Mouse (Mus musculus) 416B (cell line): ENCODE data around the gene Pparg.

Source experiments
- DNase-seq: peaks from one replicate; pipeline ENCODE4 v3.0.0; 2011; ENCODE audit warnings: low read depth

Gene Pparg

GRCm38 (mm10) chr6:115360776-115361605 lies at the start of gene Pparg:
Gene Pparg (plus strand): TSS chr6:115360951.
- no peak for DNase-seq

- DNase-seq = no peak
These were observed 48.0 kb upstream of the Pparg start for GRCm38 (mm10) chr6:115312780-115313179.

- DNase-seq = no peak
These were observed 47.5 kb upstream of the Pparg start for GRCm38 (mm10) chr6:115313235-115313738.

- DNase-seq = no peak
These were observed 46.8 kb upstream of the Pparg start for GRCm38 (mm10) chr6:115313910-115314309.

DNA sequence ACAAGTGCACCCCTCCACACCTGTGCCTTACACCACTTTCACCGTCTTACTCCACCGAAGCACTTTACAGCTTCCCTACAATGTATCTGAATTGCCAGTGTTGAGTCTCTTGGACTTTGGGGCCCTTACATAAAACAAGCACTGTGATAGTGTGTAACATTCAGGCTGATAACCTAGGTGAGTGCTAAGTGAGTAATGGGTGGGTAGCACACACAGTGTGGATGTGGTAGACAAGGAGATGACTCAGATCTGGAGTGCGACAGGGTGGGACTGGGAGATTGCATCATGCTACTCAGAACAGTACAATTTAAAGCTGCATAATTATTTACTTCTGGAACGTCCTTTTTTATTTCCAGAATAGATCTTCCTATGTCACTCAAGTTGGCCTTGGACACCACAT lies 45.0 kb upstream of the Pparg start:
- peak; percentile 85 for DNase-seq

DNA sequence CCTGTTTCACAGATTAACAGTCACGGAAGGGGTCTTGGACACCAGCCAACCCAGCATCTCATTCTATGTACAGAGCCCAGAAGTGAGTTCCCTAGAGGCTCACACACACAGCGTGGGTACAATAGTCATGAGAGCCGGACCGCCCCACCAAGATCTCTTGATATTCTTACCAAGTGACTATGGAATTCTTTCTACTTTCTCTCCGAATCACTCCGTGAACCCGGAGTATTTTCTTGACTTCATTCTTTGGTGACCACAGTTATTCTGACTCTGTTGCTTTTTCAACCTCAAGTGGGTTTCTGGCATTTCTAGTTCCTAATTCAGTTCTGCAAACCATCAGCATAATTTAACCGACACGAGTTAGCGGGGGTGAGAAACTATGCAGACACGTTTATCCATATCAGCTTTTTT lies 43.9 kb upstream of the Pparg start:
- DNase-seq = no peak

GRCm38 (mm10) chr6:115318811-115319210 lies 41.9 kb upstream of the Pparg start:
- DNase-seq = no peak

GRCm38 (mm10) chr6:115319686-115320085 lies 41.1 kb upstream of the Pparg start:
- no peak for DNase-seq

DNA sequence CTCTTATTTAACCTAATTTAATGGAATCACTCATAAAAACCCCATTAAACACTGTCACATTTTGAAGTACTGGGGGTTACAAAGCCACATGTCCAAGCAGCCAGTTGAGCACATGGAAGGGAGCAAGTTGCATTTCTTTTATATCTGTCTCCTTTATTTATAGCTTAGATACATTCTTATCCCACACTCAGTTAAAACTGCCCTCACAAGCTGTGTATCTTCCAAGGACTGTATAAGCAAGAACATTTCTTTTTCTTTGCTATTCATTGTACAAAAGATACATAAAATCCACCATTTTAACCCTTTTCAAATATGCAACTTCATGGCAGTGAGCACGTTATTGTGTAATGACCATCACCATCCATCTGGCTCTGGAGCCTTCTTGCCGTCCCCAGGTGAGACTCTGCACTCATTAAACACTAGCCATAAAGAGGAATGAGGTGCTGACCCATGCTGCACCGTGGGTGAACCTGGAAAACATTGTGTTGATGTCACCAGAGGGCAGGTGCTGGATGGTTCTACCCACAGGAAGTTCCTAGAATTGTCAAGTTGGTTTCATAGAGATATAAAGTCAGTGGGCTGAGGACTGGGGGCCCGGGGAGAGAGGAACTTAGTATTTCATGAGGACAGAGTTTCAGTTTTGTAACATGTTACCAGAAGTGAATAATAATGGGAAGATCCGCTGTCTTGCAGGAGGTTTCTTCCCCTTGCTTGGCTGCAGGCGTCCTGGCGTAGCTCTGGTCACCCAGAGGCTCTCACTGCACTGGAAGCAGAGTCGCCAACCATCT lies 39.6 kb upstream of the Pparg start:
- DNase-seq = no peak

- no peak for DNase-seq
These were observed 38.8 kb upstream of the Pparg start for GRCm38 (mm10) chr6:115321883-115322351.

- peak; percentile 25 for DNase-seq
These were observed 37.8 kb upstream of the Pparg start for GRCm38 (mm10) chr6:115322956-115323355.

DNA sequence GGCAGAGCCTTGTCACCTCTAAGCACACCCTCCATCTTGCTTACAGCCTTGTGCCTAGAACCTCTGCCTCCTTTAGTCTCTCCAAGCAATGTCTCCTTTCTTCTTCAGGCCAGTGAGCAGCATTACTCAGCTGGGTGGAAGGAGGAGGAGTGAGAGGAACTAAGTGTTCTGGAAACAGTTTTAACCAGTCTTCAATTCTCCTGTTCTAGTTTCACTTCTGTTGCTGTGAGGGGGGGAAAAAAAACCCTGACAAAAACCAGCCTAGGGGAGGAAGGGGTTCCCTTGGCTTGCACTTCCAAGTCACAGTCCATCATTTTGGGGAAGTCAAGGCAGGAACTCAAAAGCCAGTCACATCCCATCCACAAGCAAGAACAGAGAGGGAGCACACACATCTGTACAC lies 29.8 kb upstream of the Pparg start:
- DNase-seq = no peak

GRCm38 (mm10) chr6:115333099-115333694 lies 27.6 kb upstream of the Pparg start:
- DNase-seq = no peak

- DNase-seq = peak; percentile 24
These were observed 25.2 kb upstream of the Pparg start for GRCm38 (mm10) chr6:115335536-115335935.

GRCm38 (mm10) chr6:115340084-115340483 lies 20.7 kb upstream of the Pparg start:
- DNase-seq = no peak

DNA sequence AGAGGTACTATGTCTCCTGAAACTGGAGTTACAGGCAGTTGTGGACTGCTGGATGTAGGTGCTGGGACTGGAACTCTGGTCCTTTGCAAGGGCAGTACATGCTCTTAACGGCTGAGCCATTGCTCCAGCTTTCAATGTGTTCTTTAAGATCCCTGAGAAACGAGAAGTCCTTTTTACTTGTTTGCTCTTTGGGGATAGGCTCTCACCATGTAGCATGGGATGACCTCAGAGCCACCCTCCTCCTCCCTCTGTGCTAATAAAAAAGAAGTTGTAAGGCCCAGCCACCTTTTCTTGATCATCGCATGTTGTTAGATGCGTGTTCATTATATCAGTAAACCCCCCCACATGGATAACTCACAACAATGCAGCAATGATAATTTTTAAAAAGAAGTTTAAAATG lies 17.7 kb upstream of the Pparg start:
- DNase-seq = no peak

DNA sequence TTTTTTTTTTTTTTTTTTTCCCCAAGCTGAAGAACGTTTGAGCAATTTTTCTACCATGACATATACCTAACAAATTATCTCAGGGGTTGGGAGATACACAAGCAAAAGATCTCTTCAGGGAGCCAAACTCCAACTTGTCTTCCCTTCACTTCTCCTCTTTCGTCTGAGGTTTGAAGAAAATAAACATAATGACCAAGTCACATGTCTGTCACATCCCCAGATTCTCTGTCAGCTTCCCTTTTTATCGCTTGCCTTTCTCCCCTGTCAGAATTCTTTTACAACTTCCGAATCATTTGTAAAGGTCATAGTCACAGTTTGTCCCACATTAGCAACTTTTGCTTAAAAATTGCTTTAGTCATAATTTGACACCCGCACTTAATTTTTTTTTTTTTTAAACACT lies 17.2 kb upstream of the Pparg start:
- DNase-seq = peak; percentile 15

DNA sequence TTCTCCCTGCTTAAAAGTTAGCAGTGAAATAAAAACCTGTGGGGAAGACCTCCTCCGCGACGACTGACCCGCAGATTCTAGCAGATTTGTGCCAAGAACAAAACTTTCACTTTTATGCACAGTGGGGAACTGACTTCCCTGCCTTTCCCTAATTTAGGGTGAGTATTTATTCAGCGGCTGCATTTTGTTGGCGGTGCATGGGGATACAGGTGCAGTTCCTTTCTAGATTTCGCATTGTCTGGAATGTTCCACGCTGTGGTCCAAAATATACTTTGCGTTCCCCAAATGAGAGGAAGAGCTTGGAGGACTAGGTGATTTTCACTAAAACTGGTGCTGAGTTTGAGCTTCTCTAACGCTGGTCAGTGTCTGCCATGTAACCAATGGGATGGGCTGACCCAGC lies 16.6 kb upstream of the Pparg start:
- no peak for DNase-seq

DNA sequence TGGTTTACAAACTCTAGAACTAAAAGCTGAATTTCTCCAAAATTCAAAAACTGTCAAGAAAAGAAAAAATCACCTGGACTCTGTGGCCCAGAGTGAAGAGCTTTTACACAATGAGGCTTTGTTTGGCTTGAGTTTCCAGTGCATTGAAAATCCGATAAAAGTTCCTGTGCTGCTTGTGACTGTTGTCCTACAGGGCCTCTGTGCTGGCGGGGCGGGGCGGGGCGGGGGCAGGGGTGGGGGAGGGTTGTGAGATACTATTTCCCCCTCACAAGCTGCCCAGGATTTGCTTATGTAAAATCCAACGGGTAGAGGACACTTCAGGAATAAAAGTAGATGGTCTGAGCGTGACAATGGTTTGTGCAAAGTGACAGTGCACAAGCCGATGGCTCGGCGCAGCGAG lies 16.2 kb upstream of the Pparg start:
- no peak for DNase-seq

- no peak for DNase-seq
These were observed 15.7 kb upstream of the Pparg start for GRCm38 (mm10) chr6:115345013-115345412.

GRCm38 (mm10) chr6:115349641-115350464 lies 10.9 kb upstream of the Pparg start:
- DNase-seq = peak; percentile 9
